Mouse (Mus musculus): ENCODE results near the gene Asz1.

The Asz1 gene

GRCm38 (mm10) chr6:18002065-18002464, 106.8 kb downstream of the Asz1 start:
- no peak for DNase-seq
